Mouse (Mus musculus) olfactory bulb, adult 2 months (tissue): ENCODE results near the gene Hk1. TPM values are rescaled to one million over a fixed set of nuclear protein-coding genes. Genes with fewer than 3 reads are reported as not detected.

Experiments
- H3K27ac ChIP-seq: fragments of 200-500 bp; 2 replicates; pipeline ENCODE4 v1.5.1; 2012; ENCODE audit warnings: low read depth, low read length; ENCODE audit not compliant: insufficient read depth
- H3K4me1 ChIP-seq: fragments of 200-500 bp; 2 replicates; pipeline ENCODE4 v1.6.1; 2012; ENCODE audit warnings: low read length; ENCODE audit not compliant: control insufficient read depth, insufficient read depth
- H3K4me3 ChIP-seq: fragments of 200-500 bp; 2 replicates; pipeline ENCODE4 v1.5.1; 2012; ENCODE audit warnings: mild to moderate bottlenecking, low read depth, low read length, moderate library complexity; ENCODE audit not compliant: insufficient read depth
- CTCF ChIP-seq: fragments of 200-500 bp; IDR thresholded peaks from 2 replicates; pipeline ENCODE4 v1.5.1; 2012; ENCODE audit warnings: low read depth, mild to moderate bottlenecking, low read length, moderate library complexity; ENCODE audit not compliant: insufficient read depth
- POLR2A ChIP-seq: fragments of 200-500 bp; IDR thresholded peaks from 2 replicates; pipeline ENCODE4 v1.6.1; 2012; ENCODE audit warnings: mild to moderate bottlenecking, low read depth, low read length, moderate library complexity; ENCODE audit not compliant: insufficient read depth
- WGBS: fragments of 180-500 bp; shearing (Covaris S2); methylation state at CpG from one replicate; pipeline ENCODE4 v1.1.7; 2018; 5-methylcytosine and 5-hydroxymethylcytosine counted together
- polyA plus RNA-seq: library from polyadenylated mRNA; stranded (reverse); fragments of >200 nt; gene quantifications from 2 replicates; pipeline ENCODE4 v1.2.4, GENCODE M21; 2012; ENCODE audit warnings: low replicate concordance; ENCODE audit not compliant: missing spikeins, insufficient read depth, insufficient read length

The Hk1 gene
- polyA plus RNA-seq, 1 experiment = 296 TPM

DNA sequence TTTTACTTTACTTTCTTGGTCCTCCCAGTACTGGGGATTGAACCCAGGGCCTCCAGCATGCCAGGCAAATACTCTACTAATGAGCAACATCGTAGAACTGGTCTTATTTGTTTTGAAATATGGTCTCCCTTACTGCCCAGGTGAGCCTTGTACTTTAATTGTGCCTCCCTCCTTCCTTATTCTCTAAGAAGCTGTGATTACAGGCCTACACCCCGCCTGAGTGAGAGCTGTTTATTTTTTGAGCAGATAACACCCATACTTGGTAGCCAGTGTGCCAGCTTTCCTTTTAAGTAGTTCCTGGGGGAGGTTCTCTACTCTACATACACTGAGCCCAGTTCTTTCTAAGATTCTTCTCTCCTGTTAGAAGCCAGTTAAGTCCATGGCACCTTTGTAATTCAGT is 115.4 kb downstream of the Hk1 start:
- H3K4me3 ChIP-seq = no peak overlapping the region
- peaks cover 3% of the 10 kb centered on the region; the same call in 1 of the 2 replicates for H3K4me1 ChIP-seq
- H3K27ac ChIP-seq = no peak overlapping the region
- WGBS = 89% methylated on average over 2 of the region's 2 CpGs
- TF ChIP-seq CTCF (no peak), POLR2A (no peak)

DNA sequence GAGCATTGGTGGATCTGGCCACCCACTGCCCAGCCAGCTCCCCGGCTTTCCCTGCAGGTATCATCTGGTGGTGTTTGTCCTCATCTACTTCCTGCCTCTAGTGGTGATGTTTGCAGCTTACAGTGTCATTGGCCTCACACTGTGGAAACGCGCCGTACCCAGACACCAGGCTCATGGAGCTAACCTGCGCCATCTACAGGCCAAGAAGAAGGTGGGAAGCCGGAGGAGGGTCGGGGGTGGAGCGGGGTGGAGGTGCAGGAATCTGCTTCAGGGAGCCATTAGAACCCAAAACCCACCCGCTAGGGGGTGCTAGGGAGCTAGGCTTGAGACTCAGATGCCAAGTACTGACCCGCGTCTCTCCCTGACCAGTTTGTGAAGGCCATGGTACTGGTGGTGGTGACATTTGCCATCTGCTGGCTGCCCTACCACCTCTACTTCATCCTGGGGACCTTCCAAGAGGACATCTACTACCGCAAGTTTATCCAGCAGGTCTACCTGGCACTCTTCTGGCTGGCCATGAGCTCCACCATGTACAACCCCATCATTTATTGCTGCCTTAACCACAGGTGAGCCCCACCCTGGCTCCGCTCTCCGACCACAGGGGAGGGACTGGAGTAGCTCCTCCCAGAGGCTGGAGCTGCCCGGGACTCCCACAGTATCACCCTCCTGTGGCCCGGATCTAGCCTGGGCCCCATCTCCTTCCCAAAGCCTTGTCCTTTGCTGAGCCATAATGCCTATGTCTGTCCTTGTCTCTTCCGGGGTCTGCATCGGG is 118.4 kb downstream of the Hk1 start:
- H3K27ac ChIP-seq = no peak overlapping the region
- TF ChIP-seq POLR2A (no peak), CTCF (peak; percentile 48; the same call in 1 of the 2 replicates)
- peaks cover 3% of the 10 kb centered on the region; the same call in 1 of the 2 replicates for H3K4me1 ChIP-seq
- 20% methylated on average over 18 of the region's 18 CpGs for WGBS
- no peak overlapping the region for H3K4me3 ChIP-seq

DNA sequence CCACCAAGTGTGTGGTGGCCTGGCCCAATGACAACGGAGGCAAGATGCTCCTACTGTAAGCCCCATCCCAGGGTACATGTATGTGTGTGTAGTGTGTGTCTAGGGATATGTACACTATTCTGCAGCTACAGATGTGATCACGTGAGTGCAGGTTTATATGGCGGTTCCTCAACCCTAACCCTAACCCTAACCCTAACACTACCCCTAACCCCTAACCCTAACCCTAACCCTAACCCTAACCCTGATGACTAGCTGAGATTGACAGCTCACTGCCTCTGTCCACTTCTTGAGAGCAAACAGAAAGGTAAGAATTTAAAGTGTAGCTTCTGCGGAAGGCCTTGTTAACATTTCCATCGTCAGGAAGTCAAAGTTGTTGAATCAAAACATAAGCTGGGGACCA is 121.4 kb downstream of the Hk1 start:
- Histone ChIP-seq H3K4me1 (peaks cover 3% of the 10 kb centered on the region; the same call in 1 of the 2 replicates), H3K27ac (no peak overlapping the region), H3K4me3 (no peak overlapping the region)
- 95% methylated on average over 5 of the region's 5 CpGs for whole genome bisulfite sequencing
- TF ChIP-seq POLR2A = no peak
- TF ChIP-seq CTCF = no peak

DNA sequence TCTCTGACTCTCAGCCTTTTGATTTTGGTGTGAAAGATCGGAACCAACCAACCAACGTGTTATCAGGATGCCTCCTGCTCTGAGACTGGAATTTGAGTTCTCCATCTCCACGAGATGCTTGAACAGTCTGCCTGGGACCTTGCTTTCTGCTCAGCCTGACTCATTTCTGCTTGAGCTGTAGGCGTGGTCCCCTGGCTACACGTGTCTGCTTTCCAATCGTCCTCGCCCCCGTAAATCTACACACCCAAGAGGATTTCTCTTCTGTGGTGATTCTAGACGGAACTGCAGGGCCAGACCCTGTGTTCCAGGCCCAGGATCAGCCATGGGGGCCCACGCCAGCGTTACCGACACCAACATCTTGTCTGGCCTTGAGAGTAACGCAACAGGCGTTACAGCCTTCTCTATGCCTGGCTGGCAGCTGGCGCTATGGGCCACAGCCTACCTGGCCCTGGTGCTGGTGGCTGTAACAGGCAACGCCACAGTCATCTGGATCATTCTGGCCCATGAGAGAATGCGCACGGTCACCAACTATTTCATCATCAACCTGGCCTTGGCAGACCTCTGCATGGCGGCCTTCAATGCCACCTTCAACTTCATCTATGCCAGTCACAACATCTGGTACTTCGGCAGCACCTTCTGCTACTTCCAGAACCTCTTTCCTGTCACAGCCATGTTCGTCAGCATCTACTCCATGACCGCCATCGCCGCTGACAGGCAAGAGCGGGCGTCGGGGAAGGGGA is 127.0 kb downstream of the Hk1 start:
- 86% methylated on average over 27 of the region's 27 CpGs for WGBS
- TF ChIP-seq CTCF (no peak), POLR2A (no peak)
- H3K4me3 ChIP-seq = no peak overlapping the region
- no peak overlapping the region for H3K27ac ChIP-seq
- peaks cover 15% of the 10 kb centered on the region for H3K4me1 ChIP-seq

DNA sequence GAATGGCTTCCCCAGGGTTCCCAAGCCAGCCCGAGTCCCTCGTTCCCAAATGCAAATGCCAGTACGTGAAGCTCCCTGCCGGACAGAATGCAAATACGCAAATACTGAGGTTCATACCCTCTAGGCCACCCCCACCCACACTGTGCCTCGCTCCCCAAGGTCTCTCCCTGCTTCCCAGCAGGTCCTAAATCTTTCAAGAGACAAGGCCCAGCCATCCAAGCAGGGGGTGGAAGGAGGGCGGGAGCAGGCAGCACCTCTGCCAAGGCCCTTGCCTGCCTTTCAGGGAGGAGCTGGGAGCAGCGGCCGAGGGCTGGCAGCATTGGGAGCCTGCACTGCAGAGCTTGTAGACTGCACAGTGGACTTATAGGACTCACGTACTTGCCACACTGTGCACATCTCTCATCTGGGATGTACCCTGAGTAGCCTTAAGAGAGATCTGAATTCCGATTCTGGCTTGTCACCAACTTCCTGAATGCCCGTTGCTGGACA is 127.7 kb downstream of the Hk1 start, which contains the start of gene Tacr2:
Gene Tacr2 (plus strand): TSS at position 439 of the 489 bp plus-strand sequence.
- no peak within 1 kb of the TSS for H3K4me3 ChIP-seq
- no peak within 1 kb of the TSS for H3K27ac ChIP-seq
- 64% methylated on average over 12 of the region's 12 CpGs for WGBS
- H3K4me1 ChIP-seq = peaks cover 15% of the 10 kb centered on the region
- no peak for TF ChIP-seq POLR2A
- TF ChIP-seq CTCF = no peak

DNA sequence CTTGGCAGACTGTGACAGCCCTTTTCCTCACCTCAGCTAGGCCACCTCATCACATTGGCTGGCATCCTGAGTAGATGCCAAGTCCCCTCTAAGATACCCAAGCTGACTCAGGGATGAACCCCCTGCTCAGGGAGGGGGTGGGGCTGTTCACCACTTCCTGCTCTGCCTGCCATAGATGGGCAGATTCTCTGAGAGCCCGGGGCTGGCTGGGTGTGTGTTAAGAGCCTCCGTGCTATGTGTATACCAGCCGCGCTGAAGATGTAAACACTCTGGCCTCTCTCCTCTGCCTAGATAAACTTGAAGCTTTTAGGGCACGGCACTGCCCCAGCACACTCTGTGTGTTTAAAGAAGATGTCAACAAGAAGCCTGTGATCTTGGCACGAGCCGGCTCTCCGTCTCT is 131.9 kb downstream of the Hk1 start:
- TF ChIP-seq POLR2A = no peak
- TF ChIP-seq CTCF = no peak
- 60% methylated on average over 8 of the region's 8 CpGs for WGBS

DNA sequence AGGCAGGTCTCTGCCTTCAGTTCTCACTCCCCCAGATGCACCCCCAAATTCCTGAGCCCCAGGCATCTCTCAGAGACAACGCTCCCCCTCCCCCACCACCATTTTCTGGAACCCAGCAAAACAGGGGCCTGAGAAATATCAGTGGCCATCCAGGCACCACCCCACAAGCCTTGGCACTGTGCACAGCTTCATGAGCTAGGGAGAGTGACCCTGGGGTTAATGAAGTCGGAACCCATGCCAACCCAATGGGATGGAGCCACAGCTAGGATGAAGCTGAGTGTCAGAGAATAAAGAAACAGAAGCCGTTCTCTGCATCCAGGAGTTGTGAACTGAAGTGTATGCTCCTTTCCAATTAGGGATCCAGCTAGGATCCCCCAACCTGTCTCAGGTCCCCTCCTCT is 132.6 kb downstream of the Hk1 start:
- WGBS = 68% methylated on average over 3 of the region's 3 CpGs
- Histone ChIP-seq H3K4me1 (peaks cover 8% of the 10 kb centered on the region), H3K4me3 (no peak overlapping the region), H3K27ac (no peak overlapping the region)
- TF ChIP-seq POLR2A = no peak
- no peak for TF ChIP-seq CTCF

More for the DNA sequence above, 131.9 kb downstream of the Hk1 start:
- H3K4me1 ChIP-seq = peaks cover 14% of the 10 kb centered on the region
- no peak overlapping the region for H3K4me3 ChIP-seq
- H3K27ac ChIP-seq = no peak overlapping the region

DNA sequence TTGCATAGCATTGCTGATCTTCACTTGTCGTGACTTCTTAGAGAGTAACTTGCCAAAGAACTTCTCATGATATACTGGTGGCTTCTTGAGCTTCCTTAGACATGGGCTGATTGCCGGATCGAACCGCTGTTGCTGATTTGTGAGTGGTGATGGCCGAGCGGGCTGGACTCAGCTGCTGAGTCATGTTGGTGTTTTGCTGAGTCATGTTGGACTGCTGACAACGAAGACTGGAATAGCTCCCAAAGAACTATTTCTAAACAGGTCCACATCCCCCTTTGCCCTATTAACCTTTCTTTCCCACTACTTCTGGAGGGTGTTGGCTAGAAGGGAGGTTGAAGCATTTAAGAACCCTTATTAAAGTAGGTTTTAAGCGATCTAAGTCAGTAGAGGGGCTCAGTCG is 135.6 kb downstream of the Hk1 start:
- H3K27ac ChIP-seq = no peak overlapping the region
- TF ChIP-seq CTCF (no peak), POLR2A (no peak)
- H3K4me3 ChIP-seq = no peak overlapping the region
- 91% methylated on average over 9 of the region's 9 CpGs for WGBS
- no peaks in the 10 kb centered on the region for H3K4me1 ChIP-seq

DNA sequence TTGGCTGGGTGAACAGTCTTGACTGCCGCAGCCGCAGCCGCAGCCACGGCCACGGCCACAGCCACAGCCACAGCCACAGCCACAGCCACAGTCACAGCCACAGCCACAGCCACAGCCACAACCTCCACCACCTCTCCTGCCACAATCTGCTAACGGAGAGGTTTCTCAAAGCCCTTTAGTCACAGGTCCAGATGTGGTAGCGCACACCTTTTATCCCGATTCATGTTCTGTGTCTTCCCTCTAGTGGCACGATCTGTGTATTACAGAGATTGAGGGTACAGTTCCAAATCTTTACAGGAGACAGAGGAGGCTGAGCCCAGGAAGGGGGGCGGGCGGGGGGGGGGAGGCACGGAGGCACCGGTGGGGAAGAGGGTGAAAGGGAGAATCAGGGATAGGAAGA is 136.8 kb downstream of the Hk1 start:
- Histone ChIP-seq H3K4me3 (no peak overlapping the region), H3K27ac (no peak overlapping the region), H3K4me1 (no peaks in the 10 kb centered on the region)
- WGBS = 45% methylated on average over 13 of the region's 13 CpGs
- TF ChIP-seq CTCF = peak; percentile 29; the same call in 1 of the 2 replicates
- no peak for TF ChIP-seq POLR2A

DNA sequence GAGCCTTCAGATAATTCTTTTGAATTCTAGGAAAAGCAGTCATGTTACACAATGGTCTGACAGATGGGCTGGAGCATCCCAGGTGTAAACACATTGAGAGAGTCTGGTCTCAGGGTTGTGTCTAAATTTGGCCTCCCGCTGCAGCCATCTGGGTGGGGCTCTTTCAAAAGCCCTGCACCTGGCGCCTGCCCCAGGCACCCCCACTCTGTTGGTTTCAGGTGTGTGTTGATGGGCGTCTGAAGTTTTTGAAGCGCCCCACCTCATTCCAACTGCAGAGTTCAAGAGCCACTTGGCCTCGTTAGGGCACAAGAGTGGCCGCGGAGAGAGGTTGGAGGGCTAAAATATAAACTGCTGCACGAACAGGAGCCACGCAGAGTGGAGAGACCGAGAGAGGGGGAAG is 137.3 kb downstream of the Hk1 start:
- no peak for TF ChIP-seq POLR2A
- TF ChIP-seq CTCF = no peak
- H3K4me1 ChIP-seq = no peaks in the 10 kb centered on the region
- no peak overlapping the region for H3K27ac ChIP-seq
- H3K4me3 ChIP-seq = no peak overlapping the region
- WGBS = 83% methylated on average over 10 of the region's 10 CpGs
